Mouse (Mus musculus) embryonic facial prominence, embryonic 13.5 days (tissue): ENCODE results near the gene Crip2. TPM values are rescaled to one million over a fixed set of nuclear protein-coding genes. Genes with fewer than 3 reads are reported as not detected.
A peak's percentile ranks its signal among the peaks of the same experiment; 100 is the strongest.

Source experiments
- ATAC-seq: fragments of 200-750 bp; cut with Nextera tagmentation; 2 replicates; pipeline ENCODE4 v1.8.0; 2017; ENCODE audit warnings: low read depth; ENCODE audit not compliant: insufficient number of reproducible peaks, insufficient read depth, low FRiP score, low TSS enrichment
- H3K27ac ChIP-seq: fragments of 300-500 bp; sonication (generic); 2 replicates; pipeline ENCODE4 v1.5.1; 2015; ENCODE audit warnings: moderate library complexity, mild to moderate bottlenecking, inconsistent platforms
- H3K27me3 ChIP-seq: fragments of 300-500 bp; sonication (generic); 2 replicates; pipeline ENCODE4 v1.6.1; 2015; ENCODE audit warnings: mild to moderate bottlenecking, inconsistent platforms
- H3K36me3 ChIP-seq: fragments of 300-500 bp; sonication (generic); 2 replicates; pipeline ENCODE4 v1.6.1; 2015; ENCODE audit warnings: mild to moderate bottlenecking, inconsistent platforms
- H3K4me1 ChIP-seq: fragments of 300-500 bp; sonication (generic); 2 replicates; pipeline ENCODE4 v1.6.1; 2015; ENCODE audit warnings: inconsistent platforms
- H3K4me2 ChIP-seq: fragments of 300-500 bp; sonication (generic); 2 replicates; pipeline ENCODE4 v1.6.1; 2015; ENCODE audit warnings: moderate library complexity, mild to moderate bottlenecking, inconsistent platforms
- H3K4me3 ChIP-seq: fragments of 300-500 bp; sonication (generic); 2 replicates; pipeline ENCODE4 v1.5.1; 2015; ENCODE audit warnings: mild to moderate bottlenecking, inconsistent platforms
- H3K9ac ChIP-seq: fragments of 300-500 bp; sonication (generic); 2 replicates; pipeline ENCODE4 v1.6.1; 2015; ENCODE audit warnings: mild to moderate bottlenecking, inconsistent platforms
- H3K9me3 ChIP-seq: fragments of 300-500 bp; sonication (generic); 2 replicates; pipeline ENCODE4 v1.6.1; 2016; ENCODE audit warnings: inconsistent platforms
- WGBS: fragments of 180-500 bp; shearing (Covaris S2); methylation state at CpG from one replicate; pipeline ENCODE4 v1.1.7; 2015; ENCODE audit warnings: mixed read lengths; 5-methylcytosine and 5-hydroxymethylcytosine counted together
- polyA plus RNA-seq: library from polyadenylated mRNA; unstranded; fragments of >200 nt; fragmentation: Nextera tagmentation; extraction: Ambion mirVana; gene quantifications from 2 replicates; pipeline ENCODE4 v1.2.1, GENCODE M21; 2015

Crip2 gene
- polyA plus RNA-seq, 1 experiment from 2014 or later = 63.4 TPM

GRCm38 (mm10) chr12:113151661-113152271 lies 11.7 kb downstream of the Crip2 start:
- peak overlapping the region; percentile 65 for H3K9ac ChIP-seq
- H3K27ac ChIP-seq = no peak overlapping the region
- H3K36me3 ChIP-seq = no peaks in the 10 kb centered on the region
- peak overlapping the region; percentile 82 for H3K4me2 ChIP-seq
- under 1% methylated on average over 36 of the region's 36 CpGs for whole genome bisulfite sequencing
- ATAC-seq = no peak
- peaks cover 49% of the 10 kb centered on the region for H3K27me3 ChIP-seq
- H3K4me1 ChIP-seq = peaks cover 33% of the 10 kb centered on the region
- no peaks in the 10 kb centered on the region for H3K9me3 ChIP-seq
- peak overlapping the region; percentile 53 for H3K4me3 ChIP-seq

DNA sequence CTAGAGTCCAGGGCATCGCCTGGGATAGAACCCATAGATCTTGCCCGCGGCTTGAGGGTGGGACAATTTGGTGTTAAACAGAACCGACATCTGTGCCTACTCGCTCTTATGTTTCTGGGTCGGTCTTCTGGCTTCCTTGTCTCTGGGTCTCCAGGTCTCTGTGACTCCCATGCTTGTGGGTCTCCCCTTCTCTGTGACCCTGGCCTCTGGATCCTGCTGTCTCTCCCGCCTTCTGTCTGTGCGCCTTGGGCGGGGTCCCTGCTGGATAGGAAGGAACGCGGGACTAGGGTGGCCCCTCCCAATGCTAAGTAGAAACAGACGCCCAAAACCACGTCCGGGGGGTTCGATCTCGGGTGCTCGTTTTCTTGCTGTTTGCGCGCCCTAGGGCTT lies 12.2 kb downstream of the Crip2 start:
- H3K9ac ChIP-seq = peak overlapping the region; percentile 65
- H3K4me2 ChIP-seq = peak overlapping the region; percentile 82
- peaks cover 38% of the 10 kb centered on the region for H3K4me1 ChIP-seq
- peak overlapping the region; percentile 53 for H3K4me3 ChIP-seq
- peaks cover 44% of the 10 kb centered on the region for H3K27me3 ChIP-seq
- ATAC-seq = no peak
- no peaks in the 10 kb centered on the region for H3K36me3 ChIP-seq
- no peaks in the 10 kb centered on the region for H3K9me3 ChIP-seq
- 13% methylated on average over 19 of the region's 19 CpGs for WGBS
- no peak overlapping the region for H3K27ac ChIP-seq

- Histone ChIP-seq H3K9me3 (no peaks in the 10 kb centered on the region), H3K4me3 (peak overlapping the region; percentile 53), H3K36me3 (no peaks in the 10 kb centered on the region), H3K9ac (no peak overlapping the region), H3K4me1 (peaks cover 41% of the 10 kb centered on the region), H3K27me3 (peaks cover 36% of the 10 kb centered on the region), H3K27ac (no peak overlapping the region), H3K4me2 (peak overlapping the region; percentile 82)
- 79% methylated on average over 6 of the region's 6 CpGs for WGBS
- no peak for ATAC-seq
Measured at GRCm38 (mm10) chr12:113152991-113153525, 13.0 kb downstream of the Crip2 start.

- Histone ChIP-seq H3K27me3 (peaks cover 27% of the 10 kb centered on the region), H3K4me3 (no peak overlapping the region), H3K4me1 (peaks cover 38% of the 10 kb centered on the region), H3K9me3 (no peaks in the 10 kb centered on the region), H3K9ac (no peak overlapping the region), H3K4me2 (no peak overlapping the region), H3K36me3 (no peaks in the 10 kb centered on the region), H3K27ac (no peak overlapping the region)
- ATAC-seq = no peak
- 93% methylated on average over 7 of the region's 7 CpGs for WGBS
Measured at GRCm38 (mm10) chr12:113153971-113154370, 13.9 kb downstream of the Crip2 start.

DNA sequence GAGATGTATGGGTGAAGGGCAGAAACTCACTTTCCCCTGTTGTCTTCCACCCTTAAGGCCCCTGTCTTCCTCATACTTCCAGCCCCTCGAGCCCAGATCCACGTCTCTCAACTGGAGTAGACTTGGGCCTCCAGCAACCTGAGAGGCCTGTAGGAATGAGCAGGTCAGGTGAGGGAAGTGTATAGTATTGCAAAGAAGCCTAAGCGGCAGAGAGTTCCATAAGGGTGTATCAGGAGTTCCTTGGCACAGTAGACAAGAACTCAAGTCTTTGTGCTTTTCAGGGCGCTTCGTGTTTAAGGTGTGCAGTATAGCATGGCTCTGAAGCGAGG lies 14.7 kb downstream of the Crip2 start:
- Histone ChIP-seq H3K9ac (peak overlapping the region; percentile 74; the same call in 1 of the 2 replicates), H3K36me3 (0 out of 2 replicates have a peak, but pooled peaks cover 3% of the 10 kb centered on the region), H3K9me3 (no peaks in the 10 kb centered on the region), H3K4me2 (peak overlapping the region; percentile 91), H3K27me3 (peaks cover 26% of the 10 kb centered on the region), H3K27ac (no peak overlapping the region), H3K4me1 (peaks cover 38% of the 10 kb centered on the region), H3K4me3 (peak overlapping the region; percentile 70)
- 74% methylated on average over 6 of the region's 6 CpGs for WGBS
- no peak for ATAC-seq

GRCm38 (mm10) chr12:113155076-113155771 lies 15.2 kb downstream of the Crip2 start:
- H3K27ac ChIP-seq = peak overlapping the region; percentile 85
- H3K36me3 ChIP-seq = 0 out of 2 replicates have a peak, but pooled peaks cover 7% of the 10 kb centered on the region
- peak overlapping the region; percentile 91 for H3K4me2 ChIP-seq
- peaks cover 22% of the 10 kb centered on the region for H3K27me3 ChIP-seq
- H3K9ac ChIP-seq = peak overlapping the region; percentile 74
- ATAC-seq = no peak
- peak overlapping the region; percentile 70 for H3K4me3 ChIP-seq
- H3K4me1 ChIP-seq = peaks cover 38% of the 10 kb centered on the region
- no peaks in the 10 kb centered on the region for H3K9me3 ChIP-seq
- WGBS = 4% methylated on average over 32 of the region's 32 CpGs

GRCm38 (mm10) chr12:113155887-113156539 lies 16.0 kb downstream of the Crip2 start, which contains the start of gene Tedc1:
Gene Tedc1 (plus strand): TSS chr12:113156421.
- Histone ChIP-seq H3K4me1 (peaks cover 38% of the 10 kb centered on the region), H3K27ac (peak within 1 kb of the TSS; percentile 85), H3K9me3 (no peaks in the 10 kb centered on the region), H3K4me2 (peak within 1 kb of the TSS; percentile 91), H3K36me3 (peaks cover 8% of the 10 kb centered on the region; the same call in 1 of the 2 replicates), H3K4me3 (peak within 1 kb of the TSS; percentile 70), H3K27me3 (peaks cover 14% of the 10 kb centered on the region), H3K9ac (peak within 1 kb of the TSS; percentile 74)
- peak; percentile 94 for ATAC-seq
- under 1% methylated on average over 46 of the region's 46 CpGs for WGBS

DNA sequence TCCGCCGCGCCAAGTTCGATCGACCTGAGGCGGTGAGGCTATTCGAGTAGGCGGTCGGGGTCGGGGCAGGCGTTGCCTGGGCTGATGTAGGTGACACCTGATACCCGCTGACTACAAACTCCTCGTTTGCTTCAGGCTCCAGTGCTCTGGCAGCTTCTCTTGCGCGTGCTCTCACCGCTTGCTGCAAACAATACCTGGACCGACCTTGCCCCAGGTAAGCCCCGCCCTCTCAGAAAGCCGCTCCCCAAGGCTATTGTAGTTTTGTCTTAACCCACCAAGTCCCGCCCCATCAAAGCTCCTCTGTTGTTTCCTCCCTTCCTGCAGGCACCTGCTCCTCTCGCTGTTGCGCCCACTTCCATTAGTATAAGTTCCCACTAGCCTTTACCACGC lies 16.5 kb downstream of the Crip2 start:
- no peak; the same call in 1 of the 2 replicates for ATAC-seq
- Histone ChIP-seq H3K27ac (peak overlapping the region; percentile 66), H3K4me2 (peak overlapping the region; percentile 91), H3K4me1 (peaks cover 33% of the 10 kb centered on the region), H3K36me3 (peaks cover 13% of the 10 kb centered on the region; the same call in 1 of the 2 replicates), H3K27me3 (peaks cover 9% of the 10 kb centered on the region), H3K9me3 (no peaks in the 10 kb centered on the region), H3K9ac (peak overlapping the region; percentile 71), H3K4me3 (peak overlapping the region; percentile 70)
- WGBS = under 1% methylated on average over 23 of the region's 23 CpGs

DNA sequence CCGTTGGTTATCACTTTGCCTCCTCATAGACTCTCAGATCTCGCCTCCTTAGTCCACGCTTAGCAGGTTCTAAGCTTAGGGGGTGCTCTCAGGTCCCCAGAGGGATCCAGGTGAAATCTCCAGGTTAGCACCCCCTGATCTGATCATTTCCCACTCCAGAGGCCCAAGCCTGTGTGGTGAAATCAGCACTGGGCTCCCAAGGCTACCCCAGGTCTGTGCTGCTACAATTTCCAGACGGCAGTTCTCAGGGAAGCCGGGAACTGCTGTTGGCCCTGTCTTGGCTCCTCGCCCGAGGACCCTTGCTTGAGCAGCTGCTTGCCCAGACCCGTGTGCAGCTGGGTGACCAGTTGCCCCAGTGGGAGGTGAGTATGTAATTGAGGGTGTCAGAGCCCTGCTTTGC lies 17.0 kb downstream of the Crip2 start:
- ATAC-seq = no peak
- Histone ChIP-seq H3K9me3 (no peaks in the 10 kb centered on the region), H3K4me1 (peaks cover 29% of the 10 kb centered on the region), H3K36me3 (peaks cover 18% of the 10 kb centered on the region; the same call in 1 of the 2 replicates), H3K4me2 (peak overlapping the region; percentile 91), H3K27ac (no peak overlapping the region), H3K9ac (peak overlapping the region; percentile 71), H3K4me3 (peak overlapping the region; percentile 70), H3K27me3 (peaks cover 6% of the 10 kb centered on the region)
- 45% methylated on average over 8 of the region's 8 CpGs for WGBS

- Histone ChIP-seq H3K4me1 (peaks cover 29% of the 10 kb centered on the region), H3K27me3 (peaks cover 1% of the 10 kb centered on the region; the same call in 1 of the 2 replicates), H3K9me3 (no peaks in the 10 kb centered on the region), H3K27ac (no peak overlapping the region), H3K9ac (peak overlapping the region; percentile 71), H3K36me3 (peaks cover 22% of the 10 kb centered on the region), H3K4me3 (peak overlapping the region; percentile 70), H3K4me2 (peak overlapping the region; percentile 91)
- ATAC-seq = no peak
- 88% methylated on average over 8 of the region's 8 CpGs for WGBS
Measured at GRCm38 (mm10) chr12:113157521-113157920, 17.5 kb downstream of the Crip2 start.

- H3K9me3 ChIP-seq = no peaks in the 10 kb centered on the region
- no peaks in the 10 kb centered on the region for H3K27me3 ChIP-seq
- peaks cover 27% of the 10 kb centered on the region for H3K36me3 ChIP-seq
- ATAC-seq = no peak
- H3K9ac ChIP-seq = 0 out of 2 replicates have a peak overlapping the region, but pooled peaks have one; percentile 71
- no peak overlapping the region for H3K27ac ChIP-seq
- 89% methylated on average over 8 of the region's 8 CpGs for WGBS
- no peak overlapping the region for H3K4me2 ChIP-seq
- H3K4me1 ChIP-seq = peaks cover 28% of the 10 kb centered on the region
- no peak overlapping the region for H3K4me3 ChIP-seq
Measured at GRCm38 (mm10) chr12:113157971-113158370, 17.9 kb downstream of the Crip2 start.
